Mouse (Mus musculus) heart, embryonic 13.5 days (tissue): ENCODE results near the gene Itsn1. TPM values are rescaled to one million over a fixed set of nuclear protein-coding genes. Genes with fewer than 3 reads are reported as not detected.

Experiments used
- ATAC-seq: fragments of 200-750 bp; cut with Nextera tagmentation; 2 replicates; pipeline ENCODE4 v1.8.0; 2017; ENCODE audit warnings: moderate TSS enrichment; ENCODE audit not compliant: insufficient number of reproducible peaks, low FRiP score, low TSS enrichment; ENCODE audit errors: extremely low read depth
- H3K27ac ChIP-seq: fragments of 300-500 bp; sonication (generic); replicated peaks from 2 replicates; pipeline ENCODE4 v1.5.1; 2015; ENCODE audit warnings: moderate library complexity, mild to moderate bottlenecking, inconsistent platforms
- H3K27me3 ChIP-seq: fragments of 300-500 bp; sonication (generic); replicated peaks from 2 replicates; pipeline ENCODE4 v1.6.1; 2015; ENCODE audit warnings: mild to moderate bottlenecking, inconsistent platforms
- H3K36me3 ChIP-seq: fragments of 300-500 bp; sonication (generic); 2 replicates; pipeline ENCODE4 v1.6.1; 2015; ENCODE audit warnings: mild to moderate bottlenecking, inconsistent platforms
- H3K4me1 ChIP-seq: fragments of 300-500 bp; sonication (generic); 2 replicates; pipeline ENCODE4 v1.6.1; 2015; ENCODE audit warnings: inconsistent platforms
- H3K4me2 ChIP-seq: fragments of 300-500 bp; sonication (generic); 2 replicates; pipeline ENCODE4 v1.6.1; 2015; ENCODE audit warnings: inconsistent platforms, mild to moderate bottlenecking, moderate library complexity
- H3K4me3 ChIP-seq: fragments of 300-500 bp; sonication (generic); 2 replicates; pipeline ENCODE4 v1.5.1; 2015; ENCODE audit warnings: moderate library complexity, mild to moderate bottlenecking, inconsistent platforms
- H3K9ac ChIP-seq: fragments of 300-500 bp; sonication (generic); 2 replicates; pipeline ENCODE4 v1.6.1; 2015; ENCODE audit warnings: inconsistent platforms, mild to moderate bottlenecking, moderate library complexity
- H3K9me3 ChIP-seq: fragments of 300-500 bp; sonication (generic); 2 replicates; pipeline ENCODE4 v1.6.1; 2016; ENCODE audit warnings: inconsistent platforms
- WGBS: fragments of 180-500 bp; shearing (Covaris S2); methylation state at CpG from one replicate; pipeline ENCODE4 v1.1.7; 2015; ENCODE audit warnings: mixed read lengths; 5-methylcytosine and 5-hydroxymethylcytosine counted together
- polyA plus RNA-seq: library from polyadenylated mRNA; unstranded; fragments of >200 nt; fragmentation: Nextera tagmentation; extraction: Ambion mirVana; gene quantifications from 2 replicates; pipeline ENCODE4 v1.2.1, GENCODE M21; 2015

Itsn1 gene
- polyA plus RNA-seq, 1 experiment from 2014 or later = 19.5 TPM

DNA sequence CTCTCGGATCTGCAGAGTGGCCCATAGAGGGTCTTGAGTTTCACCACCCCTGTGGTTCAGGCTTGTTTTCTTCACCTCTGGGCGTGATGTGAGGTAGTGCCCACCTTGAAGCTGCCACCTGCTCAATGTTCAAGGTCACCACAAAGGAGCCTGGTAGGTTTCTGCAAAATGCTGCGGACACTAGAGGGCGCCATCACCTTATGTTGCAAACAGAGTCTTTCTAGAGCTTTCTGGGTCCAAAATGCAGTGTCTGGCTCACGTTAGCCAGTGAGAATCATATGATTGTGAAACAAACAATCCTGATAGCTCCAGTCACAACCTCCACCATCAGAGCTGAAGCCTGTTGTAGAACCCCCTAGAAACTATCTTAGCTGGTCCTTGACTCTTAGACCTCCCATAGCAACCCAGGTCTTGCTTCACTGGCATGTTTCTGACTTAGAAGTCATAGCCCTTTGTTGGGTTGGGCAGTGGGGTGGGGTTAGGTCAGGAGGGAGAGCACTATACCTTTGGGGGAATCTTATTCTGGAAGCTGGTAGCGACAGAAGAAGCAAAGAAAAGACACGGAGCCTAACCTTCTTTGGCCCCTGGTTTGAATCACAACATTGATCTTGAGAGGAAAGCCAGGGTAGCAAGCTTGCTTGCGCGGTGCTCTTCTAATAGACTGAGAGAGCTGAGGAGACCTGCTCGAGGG is 207.4 kb downstream of the Itsn1 start:
- ATAC-seq = no peak
- WGBS = 42% methylated on average over 10 of the region's 10 CpGs
- H3K27ac ChIP-seq = no peak overlapping the region

DNA sequence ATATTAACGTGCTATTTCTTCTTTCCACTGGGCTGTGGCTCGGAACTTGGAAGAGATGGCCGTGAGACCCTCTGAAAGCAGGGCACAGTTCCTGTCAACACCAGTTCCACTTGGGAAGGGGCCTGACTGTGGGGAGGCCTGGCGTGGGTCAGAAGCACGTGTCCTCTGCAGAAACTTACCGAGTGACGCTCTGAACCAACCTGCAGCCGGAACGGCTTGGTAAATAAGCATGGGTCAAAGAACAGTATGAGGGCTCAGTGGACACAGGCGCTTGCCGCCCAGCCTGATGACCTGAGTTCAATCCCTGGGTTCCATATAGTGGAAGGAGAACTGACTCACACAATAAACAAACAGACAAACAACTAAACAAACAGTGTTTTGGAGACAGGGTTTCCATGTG is 208.2 kb downstream of the Itsn1 start:
- Histone ChIP-seq H3K4me3 (no peak overlapping the region), H3K4me2 (no peak overlapping the region), H3K4me1 (no peaks in the 10 kb centered on the region), H3K36me3 (no peaks in the 10 kb centered on the region), H3K27ac (no peak overlapping the region), H3K9me3 (no peaks in the 10 kb centered on the region), H3K27me3 (0 out of 2 replicates have a peak, but pooled peaks cover 3% of the 10 kb centered on the region), H3K9ac (no peak overlapping the region)
- no peak for ATAC-seq
- 84% methylated on average over 11 of the region's 11 CpGs for WGBS

More for the DNA sequence above, 207.4 kb downstream of the Itsn1 start:
- no peak overlapping the region for H3K4me2 ChIP-seq
- no peaks in the 10 kb centered on the region for H3K9me3 ChIP-seq
- H3K27me3 ChIP-seq = 0 out of 2 replicates have a peak, but pooled peaks cover 3% of the 10 kb centered on the region
- H3K4me3 ChIP-seq = no peak overlapping the region
- H3K36me3 ChIP-seq = no peaks in the 10 kb centered on the region
- no peaks in the 10 kb centered on the region for H3K4me1 ChIP-seq
- no peak overlapping the region for H3K9ac ChIP-seq

DNA sequence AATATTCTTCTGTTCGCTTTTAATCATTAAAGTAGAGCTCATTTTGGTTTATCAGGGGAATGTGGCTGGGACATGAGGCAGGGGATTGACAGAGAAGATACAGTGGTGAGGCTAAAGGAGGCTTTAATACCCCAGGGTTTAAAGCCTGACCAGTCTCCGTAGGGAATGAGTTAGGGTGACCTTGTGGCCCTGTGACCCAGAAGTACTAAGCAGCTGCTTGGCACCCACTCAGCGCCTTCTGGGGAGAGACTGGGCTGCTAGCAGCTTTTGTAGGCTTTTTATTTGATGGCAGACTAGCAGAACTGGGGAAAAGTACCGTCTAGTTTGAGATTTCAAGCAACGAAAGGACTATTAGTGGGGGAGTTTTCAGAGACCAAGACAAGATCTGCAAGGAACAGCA is 209.1 kb downstream of the Itsn1 start:
- Histone ChIP-seq H3K4me3 (no peak overlapping the region), H3K9me3 (no peaks in the 10 kb centered on the region), H3K27ac (no peak overlapping the region), H3K36me3 (no peaks in the 10 kb centered on the region), H3K4me1 (no peaks in the 10 kb centered on the region), H3K4me2 (no peak overlapping the region), H3K27me3 (0 out of 2 replicates have a peak, but pooled peaks cover 3% of the 10 kb centered on the region), H3K9ac (no peak overlapping the region)
- no peak for ATAC-seq
- 69% methylated on average over 5 of the region's 5 CpGs for WGBS

DNA sequence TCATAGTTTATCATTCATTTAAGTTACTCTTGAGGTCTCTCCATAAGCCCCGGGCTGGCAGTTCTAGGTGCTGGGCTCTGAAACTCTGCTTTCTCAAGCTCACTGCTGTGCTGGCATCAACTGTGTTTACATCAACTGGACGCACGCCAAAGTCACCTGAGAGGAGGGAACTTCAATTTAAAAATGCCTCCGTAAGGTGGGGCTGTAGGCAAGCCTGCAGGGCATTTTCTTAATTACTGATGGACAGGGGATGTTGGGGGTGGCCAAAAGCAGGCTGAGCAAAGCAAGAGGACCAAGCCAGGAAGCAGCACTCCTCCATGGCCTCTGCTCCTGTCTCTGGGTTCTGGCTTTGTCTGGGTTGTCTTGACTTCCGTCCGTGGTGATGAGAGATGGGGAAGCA is 211.6 kb downstream of the Itsn1 start:
- H3K9ac ChIP-seq = no peak overlapping the region
- 0 out of 2 replicates have a peak, but pooled peaks cover 3% of the 10 kb centered on the region for H3K27me3 ChIP-seq
- 57% methylated on average over 6 of the region's 6 CpGs for WGBS
- H3K36me3 ChIP-seq = no peaks in the 10 kb centered on the region
- no peaks in the 10 kb centered on the region for H3K9me3 ChIP-seq
- H3K4me3 ChIP-seq = no peak overlapping the region
- H3K4me1 ChIP-seq = no peaks in the 10 kb centered on the region
- H3K4me2 ChIP-seq = no peak overlapping the region
- no peak for ATAC-seq
- H3K27ac ChIP-seq = no peak overlapping the region

DNA sequence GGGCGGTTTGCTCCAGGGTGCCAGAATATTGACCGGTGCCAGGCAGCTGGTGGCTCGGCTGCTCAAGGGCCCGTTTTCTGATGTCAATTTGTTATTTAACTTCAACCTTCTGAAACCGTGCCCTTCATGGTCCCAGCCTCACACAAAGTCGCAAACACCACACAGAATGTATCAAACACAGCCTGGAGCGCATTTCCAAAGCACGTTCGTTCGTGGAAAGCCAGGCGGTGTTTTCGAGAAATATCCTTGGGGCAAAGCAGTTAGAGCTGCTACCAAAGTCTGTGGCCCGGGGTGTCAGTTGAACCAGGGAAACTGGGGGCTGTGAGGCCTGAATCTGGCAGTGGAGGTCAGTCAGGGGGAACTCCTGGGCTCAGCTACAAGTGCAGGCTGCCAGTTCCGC is 213.1 kb downstream of the Itsn1 start:
- H3K9ac ChIP-seq = no peak overlapping the region
- H3K36me3 ChIP-seq = no peaks in the 10 kb centered on the region
- H3K4me2 ChIP-seq = no peak overlapping the region
- H3K9me3 ChIP-seq = no peaks in the 10 kb centered on the region
- WGBS = 86% methylated on average over 14 of the region's 14 CpGs
- 0 out of 2 replicates have a peak, but pooled peaks cover 3% of the 10 kb centered on the region for H3K27me3 ChIP-seq
- no peak for ATAC-seq
- no peak overlapping the region for H3K4me3 ChIP-seq
- no peaks in the 10 kb centered on the region for H3K4me1 ChIP-seq
- no peak overlapping the region for H3K27ac ChIP-seq

DNA sequence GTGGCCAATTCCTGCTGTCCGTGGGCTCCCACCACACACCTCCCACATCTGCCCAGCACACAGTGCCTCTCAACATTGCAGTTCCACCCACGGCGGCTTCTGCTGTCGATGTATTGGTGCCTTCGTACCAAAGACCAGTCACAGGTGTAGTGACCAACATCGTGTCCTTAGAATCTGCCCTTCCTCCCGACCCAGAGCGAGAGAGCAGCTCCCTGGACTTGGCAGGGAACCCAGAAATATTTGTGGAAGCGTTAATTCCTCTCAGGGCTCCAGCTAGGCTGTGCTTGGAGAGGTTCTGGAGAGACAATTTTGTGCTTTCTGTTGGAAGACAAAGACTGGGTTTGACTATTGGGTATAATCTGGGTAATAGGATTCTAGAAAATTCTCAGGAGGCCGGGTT is 217.2 kb downstream of the Itsn1 start:
- no peak for ATAC-seq
- H3K4me1 ChIP-seq = no peaks in the 10 kb centered on the region
- no peak overlapping the region for H3K9ac ChIP-seq
- no peak overlapping the region for H3K27ac ChIP-seq
- 72% methylated on average over 10 of the region's 10 CpGs for WGBS
- H3K9me3 ChIP-seq = no peaks in the 10 kb centered on the region
- H3K4me2 ChIP-seq = no peak overlapping the region
- H3K4me3 ChIP-seq = no peak overlapping the region
- no peaks in the 10 kb centered on the region for H3K36me3 ChIP-seq
- H3K27me3 ChIP-seq = no peaks in the 10 kb centered on the region

DNA sequence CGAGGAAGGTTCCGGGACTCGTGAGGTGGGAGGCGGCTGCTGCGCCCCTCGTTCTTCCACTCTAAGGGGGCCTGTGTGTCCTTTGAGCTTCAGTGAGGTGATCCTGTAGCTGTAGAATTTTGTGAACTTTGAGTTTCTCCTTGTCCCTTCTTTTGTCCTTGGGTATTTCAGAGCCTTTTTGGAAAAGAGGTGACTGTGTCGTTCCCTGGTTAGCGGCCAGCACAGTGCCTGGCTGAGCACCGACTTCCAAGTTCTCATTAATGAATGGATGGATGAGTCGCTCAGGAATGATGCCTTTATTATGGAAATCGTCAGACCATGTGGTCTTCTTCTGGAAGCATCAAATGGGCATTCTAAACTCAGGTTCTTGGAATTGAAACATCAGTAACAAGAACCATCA is 218.0 kb downstream of the Itsn1 start:
- no peak for ATAC-seq
- Histone ChIP-seq H3K27ac (no peak overlapping the region), H3K36me3 (no peaks in the 10 kb centered on the region), H3K9me3 (no peaks in the 10 kb centered on the region), H3K9ac (no peak overlapping the region), H3K4me1 (no peaks in the 10 kb centered on the region), H3K27me3 (no peaks in the 10 kb centered on the region), H3K4me2 (no peak overlapping the region), H3K4me3 (no peak overlapping the region)
- 79% methylated on average over 11 of the region's 11 CpGs for WGBS

DNA sequence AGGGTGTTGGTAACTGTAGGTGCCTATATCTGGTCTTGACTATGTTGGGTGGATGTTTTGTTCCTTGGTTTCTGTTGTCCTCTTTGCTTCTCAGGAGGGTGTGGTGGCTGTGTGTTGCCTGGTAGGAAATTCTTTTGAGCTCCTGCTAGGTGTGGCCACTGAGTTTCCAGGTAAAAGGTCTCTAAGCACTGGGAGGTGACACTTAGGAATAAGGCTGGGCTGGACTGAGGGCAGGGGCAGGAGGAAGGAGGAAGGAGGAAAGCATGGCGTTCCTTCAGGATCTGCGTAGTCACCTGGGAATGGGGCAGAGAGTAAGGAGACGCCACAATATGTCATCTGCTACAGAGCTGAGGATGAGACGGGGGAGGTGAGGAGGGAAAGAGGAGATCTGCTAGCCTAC is 224.9 kb downstream of the Itsn1 start:
- Histone ChIP-seq H3K4me3 (no peak overlapping the region), H3K27ac (no peak overlapping the region), H3K9me3 (peaks cover 6% of the 10 kb centered on the region; the same call in 1 of the 2 replicates), H3K27me3 (no peaks in the 10 kb centered on the region), H3K4me1 (no peaks in the 10 kb centered on the region), H3K9ac (no peak overlapping the region), H3K4me2 (no peak overlapping the region), H3K36me3 (no peaks in the 10 kb centered on the region)
- no peak for ATAC-seq
- whole genome bisulfite sequencing = 81% methylated on average over 4 of the region's 4 CpGs

DNA sequence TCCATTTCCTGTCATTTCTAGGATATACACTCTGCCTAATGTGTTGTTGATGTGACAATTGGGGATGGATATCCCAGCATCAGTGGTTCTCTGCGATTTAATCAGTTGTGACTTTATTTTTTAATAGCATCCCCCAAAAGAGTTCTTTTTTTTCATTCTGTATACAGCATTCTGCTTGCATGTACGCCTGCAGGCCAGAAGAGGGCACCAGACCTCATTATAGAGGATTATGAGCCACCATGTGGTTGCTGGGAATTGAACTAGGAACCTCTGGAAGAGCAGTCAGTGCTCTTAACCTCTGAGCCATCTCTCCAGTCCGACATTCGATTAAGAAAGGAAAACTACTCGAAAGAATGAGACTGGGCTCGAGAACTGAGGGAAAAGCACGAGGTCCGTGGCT is 225.7 kb downstream of the Itsn1 start:
- WGBS = 79% methylated on average over 8 of the region's 8 CpGs

DNA sequence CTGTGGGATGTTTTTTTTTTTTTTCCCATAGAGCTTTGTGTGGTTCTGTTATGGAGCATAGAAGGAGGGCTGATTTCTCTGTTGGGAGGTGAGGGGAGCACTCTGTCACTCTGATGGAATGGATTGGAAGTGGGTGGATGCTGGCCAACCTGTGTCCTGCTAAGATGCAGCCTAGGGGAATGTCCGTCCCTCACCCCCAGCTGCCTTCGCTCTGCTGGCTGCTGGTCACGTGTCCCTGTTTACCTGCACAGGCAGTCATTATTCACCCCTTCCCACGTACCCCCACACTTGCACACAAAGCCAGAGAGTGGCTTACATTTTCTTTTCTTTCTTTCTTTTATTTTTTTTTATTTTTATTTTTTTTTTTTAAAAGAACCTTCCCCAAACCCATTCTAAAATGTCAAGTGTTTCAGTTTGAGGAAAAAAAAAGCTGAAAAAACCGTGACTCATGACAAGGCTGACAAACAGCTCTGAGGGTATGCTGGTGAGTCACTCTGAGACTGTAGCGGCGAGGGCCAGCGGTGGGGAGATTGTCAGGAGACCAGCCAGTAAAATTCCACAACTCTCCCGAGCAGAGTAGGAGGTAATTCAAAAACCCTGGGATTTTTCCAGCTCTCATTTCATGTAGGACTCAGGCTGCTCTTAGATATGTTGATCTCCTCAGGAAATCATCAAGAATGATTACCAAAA is 233.3 kb downstream of the Itsn1 start:
- H3K4me2 ChIP-seq = peak overlapping the region; percentile 53

More for the DNA sequence above, 225.7 kb downstream of the Itsn1 start:
- Histone ChIP-seq H3K4me3 (no peak overlapping the region), H3K27me3 (no peaks in the 10 kb centered on the region), H3K4me2 (no peak overlapping the region), H3K9me3 (peaks cover 6% of the 10 kb centered on the region; the same call in 1 of the 2 replicates), H3K9ac (no peak overlapping the region), H3K4me1 (no peaks in the 10 kb centered on the region), H3K36me3 (no peaks in the 10 kb centered on the region), H3K27ac (no peak overlapping the region)
- no peak for ATAC-seq

DNA sequence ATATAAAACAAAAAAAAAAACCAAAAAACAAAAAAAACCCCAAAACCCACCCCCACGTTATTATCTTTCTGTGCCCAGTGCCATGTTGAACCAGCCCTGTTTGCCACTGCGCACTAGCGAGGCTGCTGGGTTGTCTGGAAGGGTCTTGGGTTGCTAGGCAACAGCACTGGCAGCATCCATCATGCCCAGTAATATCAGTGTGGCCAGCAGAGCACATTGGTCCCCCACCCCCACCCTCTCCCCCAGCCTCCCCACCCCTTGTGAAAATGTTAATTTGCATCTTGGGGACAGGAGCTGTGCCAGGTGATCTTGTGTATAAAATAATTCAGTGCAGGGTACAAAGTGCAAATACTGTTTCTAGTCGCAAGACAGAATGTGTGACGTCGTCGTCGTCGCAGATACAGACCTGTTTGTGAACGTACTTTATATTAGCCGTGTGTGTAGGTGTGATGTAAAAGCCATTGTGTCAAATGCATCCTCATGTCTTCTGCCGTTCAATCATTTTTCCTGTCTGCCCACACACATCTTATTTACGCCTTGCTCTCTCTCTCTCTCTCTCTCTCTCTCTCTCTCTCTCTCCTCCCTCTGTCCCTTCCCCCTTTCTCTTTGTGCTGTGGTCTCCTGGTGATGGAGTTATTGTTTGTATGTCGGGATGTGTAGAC is 233.9 kb downstream of the Itsn1 start:
- Histone ChIP-seq H3K4me1 (peaks cover 15% of the 10 kb centered on the region), H3K27ac (0 out of 2 replicates have a peak overlapping the region, but pooled peaks have one; percentile 22), H3K4me2 (peak overlapping the region; percentile 53), H3K27me3 (no peaks in the 10 kb centered on the region), H3K4me3 (no peak overlapping the region), H3K36me3 (no peaks in the 10 kb centered on the region), H3K9me3 (no peaks in the 10 kb centered on the region), H3K9ac (no peak overlapping the region)
- no peak for ATAC-seq
- WGBS = 60% methylated on average over 14 of the region's 14 CpGs

More for the DNA sequence above, 233.3 kb downstream of the Itsn1 start:
- no peak overlapping the region for H3K4me3 ChIP-seq
- H3K4me1 ChIP-seq = peaks cover 15% of the 10 kb centered on the region
- H3K9ac ChIP-seq = 0 out of 2 replicates have a peak overlapping the region, but pooled peaks have one; percentile 59
- ATAC-seq = no peak
- WGBS = 11% methylated on average over 9 of the region's 9 CpGs
- H3K9me3 ChIP-seq = no peaks in the 10 kb centered on the region
- no peaks in the 10 kb centered on the region for H3K36me3 ChIP-seq
- H3K27me3 ChIP-seq = no peaks in the 10 kb centered on the region
- 0 out of 2 replicates have a peak overlapping the region, but pooled peaks have one; percentile 22 for H3K27ac ChIP-seq
